Mouse (Mus musculus): ENCODE results near the gene Olfr435. TPM values are rescaled to one million over a fixed set of nuclear protein-coding genes. Genes with fewer than 3 reads are reported as not detected.
"Not testable (repeated sequence)": the region's sequence is repeated elsewhere in the genome, so short reads cannot be mapped to it uniquely, and the experiment has no call there.

Olfr435 gene
- polyA plus RNA-seq, 1 experiment from 2014 or later, result not detected

- not testable (repeated sequence) for H3K4me1 ChIP-seq; ATAC-seq (ENCODE audit: borderline replicate concordance, extremely low read depth, low FRiP score, low TSS enrichment); H3K4me2 ChIP-seq; H3K9ac ChIP-seq; H3K27ac ChIP-seq; H3K27me3 ChIP-seq; H3K36me3 ChIP-seq; H3K4me3 ChIP-seq; H3K9me3 ChIP-seq
- 79% methylated on average over 1 of the region's 1 CpGs for WGBS
Observed at GRCm38 (mm10) chr6:43231255-43231654, 34.3 kb downstream of the Olfr435 start, which contains the start of gene Olfr47. TSS of gene Olfr47 (plus strand) at chr6:43231529.

- Histone ChIP-seq H3K36me3 (no peaks in the 10 kb centered on the region), H3K27ac (no peak overlapping the region), H3K27me3 (no peaks in the 10 kb centered on the region), H3K4me3 (no peak overlapping the region), H3K9me3 (no peaks in the 10 kb centered on the region), H3K9ac (no peak overlapping the region), H3K4me2 (no peak overlapping the region), H3K4me1 (no peaks in the 10 kb centered on the region)
- WGBS, result 19% methylated on average over 4 of the region's 4 CpGs
- ATAC-seq (ENCODE audit: borderline replicate concordance, extremely low read depth, low FRiP score, low TSS enrichment), result no peak
Observed at GRCm38 (mm10) chr6:43242061-43242460, 45.1 kb downstream of the Olfr435 start.

- no peaks in the 10 kb centered on the region for H3K27me3 ChIP-seq
Observed at GRCm38 (mm10) chr6:43247396-43247795, 50.5 kb downstream of the Olfr435 start.

GRCm38 (mm10) chr6:43252994-43253393, 56.0 kb downstream of the Olfr435 start:
- no peaks in the 10 kb centered on the region for H3K27me3 ChIP-seq
- no peak overlapping the region for H3K4me3 ChIP-seq
- 43% methylated on average over 1 of the region's 1 CpGs for WGBS
- H3K27ac ChIP-seq, result no peak overlapping the region
- no peaks in the 10 kb centered on the region for H3K36me3 ChIP-seq
- no peaks in the 10 kb centered on the region for H3K9me3 ChIP-seq
- H3K4me1 ChIP-seq, result no peaks in the 10 kb centered on the region
- H3K9ac ChIP-seq, result no peak overlapping the region
- ATAC-seq (ENCODE audit: borderline replicate concordance, extremely low read depth, low FRiP score, low TSS enrichment), result no peak
- no peak overlapping the region for H3K4me2 ChIP-seq

More at GRCm38 (mm10) chr6:43247396-43247795, 50.5 kb downstream of the Olfr435 start:
- no peak overlapping the region for H3K4me3 ChIP-seq
- H3K27ac ChIP-seq, result no peak overlapping the region
- H3K4me2 ChIP-seq, result no peak overlapping the region
- 64% methylated on average over 3 of the region's 3 CpGs for WGBS
- no peaks in the 10 kb centered on the region for H3K36me3 ChIP-seq
- H3K9ac ChIP-seq, result no peak overlapping the region
- no peak for ATAC-seq (ENCODE audit: borderline replicate concordance, extremely low read depth, low FRiP score, low TSS enrichment)
- H3K9me3 ChIP-seq, result no peaks in the 10 kb centered on the region
- H3K4me1 ChIP-seq, result no peaks in the 10 kb centered on the region

Other genes with a start within 250 kb of the Olfr435 start
- gene Olfr444, start 248.1 kb upstream of the Olfr435 start, polyA plus RNA-seq (2015; fragmentation: Nextera tagmentation; extraction: Ambion mirVana), result not detected in 2 replicates
- not detected in 2 replicates for gene Olfr441, start 90.8 kb upstream of the Olfr435 start, polyA plus RNA-seq (2015; fragmentation: Nextera tagmentation; extraction: Ambion mirVana)
- gene Olfr237-ps1, start 50.6 kb upstream of the Olfr435 start, polyA plus RNA-seq (2015; fragmentation: Nextera tagmentation; extraction: Ambion mirVana), result not detected in 2 replicates
- not detected in 2 replicates for gene Olfr437, start 33.9 kb upstream of the Olfr435 start, polyA plus RNA-seq (2015; fragmentation: Nextera tagmentation; extraction: Ambion mirVana)
- gene Olfr13, start 25.0 kb upstream of the Olfr435 start, polyA plus RNA-seq (2015; fragmentation: Nextera tagmentation; extraction: Ambion mirVana), result not detected in 2 replicates
- gene Olfr434, start 15.9 kb downstream of the Olfr435 start, polyA plus RNA-seq (2015; fragmentation: Nextera tagmentation; extraction: Ambion mirVana), result not detected in 2 replicates
- not detected in 2 replicates for gene Olfr47, start 34.4 kb downstream of the Olfr435 start, polyA plus RNA-seq (2015; fragmentation: Nextera tagmentation; extraction: Ambion mirVana)
- gene Arhgef5, start 68.4 kb downstream of the Olfr435 start, polyA plus RNA-seq (2015; fragmentation: Nextera tagmentation; extraction: Ambion mirVana), result 18.5 and 21.5 TPM in 2 replicates
- gene Nobox, start 112.4 kb downstream of the Olfr435 start, polyA plus RNA-seq (2015; fragmentation: Nextera tagmentation; extraction: Ambion mirVana), result 0.20 TPM in 1 of 2 replicates, not detected in the other